Mouse (Mus musculus) G1E (cell line): ENCODE measurements around the gene Sh3pxd2a.

Source experiments
- CTCF ChIP-seq: IDR thresholded peaks from 2 replicates; pipeline ENCODE4 v1.5.1; 2012; ENCODE audit warnings: low read depth, low read length, inconsistent platforms, mixed read lengths
- GATA1 ChIP-seq: IDR thresholded peaks from 2 replicates; pipeline ENCODE4 v1.6.1; 2012; ENCODE audit warnings: borderline replicate concordance, low read length, inconsistent platforms, mixed read lengths
- GATA2 ChIP-seq: IDR thresholded peaks from 2 replicates; pipeline ENCODE4 v1.6.1; 2012; ENCODE audit warnings: low read depth, low read length, inconsistent platforms, borderline replicate concordance
- TAL1 ChIP-seq: conservative IDR thresholded peaks from 2 replicates; pipeline ENCODE4 v1.6.1; 2012; ENCODE audit warnings: low read depth, low read length, inconsistent platforms, mixed read lengths

- TF ChIP-seq CTCF (no peak), GATA2 (no peak), GATA1 (no peak), TAL1 (no peak)
These were observed 157.3 kb downstream of the Sh3pxd2a start for GRCm38 (mm10) chr19:47306917-47307315.
